Mouse (Mus musculus): ENCODE measurements around the gene Id2.

Id2 gene

GRCm38 (mm10) chr12:25097052-25097209, at the start of gene Id2:
TSS of gene Id2 (minus strand) at chr12:25097140.
- no peaks in the 10 kb centered on the region for H3K36me3 ChIP-seq (ENCODE audit: control insufficient read depth, insufficient read depth, low read length, poor library complexity, severe bottlenecking)
- H3K27me3 ChIP-seq (ENCODE audit: control insufficient read depth, insufficient read depth, low read length, poor library complexity, severe bottlenecking) = peaks cover 6% of the 10 kb centered on the region
- peak; percentile 3 for DNase-seq (ENCODE audit: low read depth, low spot score)

GRCm38 (mm10) chr12:25145344-25145698, 48.4 kb upstream of the Id2 start:
- no peaks in the 10 kb centered on the region for H3K27me3 ChIP-seq (ENCODE audit: control insufficient read depth, insufficient read depth, low read length, poor library complexity, severe bottlenecking)
- DNase-seq (ENCODE audit: low read depth, low spot score) = no peak
- H3K36me3 ChIP-seq (ENCODE audit: control insufficient read depth, insufficient read depth, low read length, poor library complexity, severe bottlenecking) = no peaks in the 10 kb centered on the region

GRCm38 (mm10) chr12:25144591-25145343, 47.8 kb upstream of the Id2 start:
- no peak for DNase-seq (ENCODE audit: low read depth, low spot score)
- Histone ChIP-seq H3K27me3 (ENCODE audit: control insufficient read depth, insufficient read depth, low read length, poor library complexity, severe bottlenecking) (no peaks in the 10 kb centered on the region), H3K36me3 (ENCODE audit: control insufficient read depth, insufficient read depth, low read length, poor library complexity, severe bottlenecking) (no peaks in the 10 kb centered on the region)

GRCm38 (mm10) chr12:25143492-25143891, 46.6 kb upstream of the Id2 start:
- no peaks in the 10 kb centered on the region for H3K36me3 ChIP-seq (ENCODE audit: control insufficient read depth, insufficient read depth, low read length, poor library complexity, severe bottlenecking)
- no peaks in the 10 kb centered on the region for H3K27me3 ChIP-seq (ENCODE audit: control insufficient read depth, insufficient read depth, low read length, poor library complexity, severe bottlenecking)
- no peak for DNase-seq (ENCODE audit: low read depth, low spot score)

- Histone ChIP-seq H3K36me3 (ENCODE audit: control insufficient read depth, insufficient read depth, low read length, poor library complexity, severe bottlenecking) (no peaks in the 10 kb centered on the region), H3K27me3 (ENCODE audit: control insufficient read depth, insufficient read depth, low read length, poor library complexity, severe bottlenecking) (no peaks in the 10 kb centered on the region)
- DNase-seq (ENCODE audit: low read depth, low spot score) = no peak
Observed at GRCm38 (mm10) chr12:25142251-25142650, 45.3 kb upstream of the Id2 start.

GRCm38 (mm10) chr12:25141311-25141710, 44.4 kb upstream of the Id2 start:
- Histone ChIP-seq H3K36me3 (ENCODE audit: control insufficient read depth, insufficient read depth, low read length, poor library complexity, severe bottlenecking) (no peaks in the 10 kb centered on the region), H3K27me3 (ENCODE audit: control insufficient read depth, insufficient read depth, low read length, poor library complexity, severe bottlenecking) (no peaks in the 10 kb centered on the region)
- no peak for DNase-seq (ENCODE audit: low read depth, low spot score)

GRCm38 (mm10) chr12:25140115-25140514, 43.2 kb upstream of the Id2 start:
- H3K36me3 ChIP-seq (ENCODE audit: control insufficient read depth, insufficient read depth, low read length, poor library complexity, severe bottlenecking) = no peaks in the 10 kb centered on the region
- H3K27me3 ChIP-seq (ENCODE audit: control insufficient read depth, insufficient read depth, low read length, poor library complexity, severe bottlenecking) = no peaks in the 10 kb centered on the region
- DNase-seq (ENCODE audit: low read depth, low spot score) = no peak

- no peaks in the 10 kb centered on the region for H3K36me3 ChIP-seq (ENCODE audit: control insufficient read depth, insufficient read depth, low read length, poor library complexity, severe bottlenecking)
- DNase-seq (ENCODE audit: low read depth, low spot score) = no peak
- no peaks in the 10 kb centered on the region for H3K27me3 ChIP-seq (ENCODE audit: control insufficient read depth, insufficient read depth, low read length, poor library complexity, severe bottlenecking)
Observed at GRCm38 (mm10) chr12:25138616-25139015, 41.7 kb upstream of the Id2 start.

GRCm38 (mm10) chr12:25132046-25132445, 35.1 kb upstream of the Id2 start:
- Histone ChIP-seq H3K27me3 (ENCODE audit: control insufficient read depth, insufficient read depth, low read length, poor library complexity, severe bottlenecking) (no peaks in the 10 kb centered on the region), H3K36me3 (ENCODE audit: control insufficient read depth, insufficient read depth, low read length, poor library complexity, severe bottlenecking) (no peaks in the 10 kb centered on the region)
- DNase-seq (ENCODE audit: low read depth, low spot score) = no peak

- DNase-seq (ENCODE audit: low read depth, low spot score) = no peak
- no peaks in the 10 kb centered on the region for H3K36me3 ChIP-seq (ENCODE audit: control insufficient read depth, insufficient read depth, low read length, poor library complexity, severe bottlenecking)
Observed at GRCm38 (mm10) chr12:25127629-25128028, 30.7 kb upstream of the Id2 start.

GRCm38 (mm10) chr12:25126228-25126627, 29.3 kb upstream of the Id2 start:
- DNase-seq (ENCODE audit: low read depth, low spot score) = no peak
- no peaks in the 10 kb centered on the region for H3K36me3 ChIP-seq (ENCODE audit: control insufficient read depth, insufficient read depth, low read length, poor library complexity, severe bottlenecking)
- H3K27me3 ChIP-seq (ENCODE audit: control insufficient read depth, insufficient read depth, low read length, poor library complexity, severe bottlenecking) = no peaks in the 10 kb centered on the region

More at GRCm38 (mm10) chr12:25127629-25128028, 30.7 kb upstream of the Id2 start:
- no peaks in the 10 kb centered on the region for H3K27me3 ChIP-seq (ENCODE audit: control insufficient read depth, insufficient read depth, low read length, poor library complexity, severe bottlenecking)

GRCm38 (mm10) chr12:25125239-25125776, 28.4 kb upstream of the Id2 start:
- no peaks in the 10 kb centered on the region for H3K27me3 ChIP-seq (ENCODE audit: control insufficient read depth, insufficient read depth, low read length, poor library complexity, severe bottlenecking)
- H3K36me3 ChIP-seq (ENCODE audit: control insufficient read depth, insufficient read depth, low read length, poor library complexity, severe bottlenecking) = no peaks in the 10 kb centered on the region
- no peak for DNase-seq (ENCODE audit: low read depth, low spot score)

GRCm38 (mm10) chr12:25124431-25125238, 27.7 kb upstream of the Id2 start:
- no peak for DNase-seq (ENCODE audit: low read depth, low spot score)
- Histone ChIP-seq H3K36me3 (ENCODE audit: control insufficient read depth, insufficient read depth, low read length, poor library complexity, severe bottlenecking) (no peaks in the 10 kb centered on the region), H3K27me3 (ENCODE audit: control insufficient read depth, insufficient read depth, low read length, poor library complexity, severe bottlenecking) (no peaks in the 10 kb centered on the region)

- no peak for DNase-seq (ENCODE audit: low read depth, low spot score)
- no peaks in the 10 kb centered on the region for H3K36me3 ChIP-seq (ENCODE audit: control insufficient read depth, insufficient read depth, low read length, poor library complexity, severe bottlenecking)
- H3K27me3 ChIP-seq (ENCODE audit: control insufficient read depth, insufficient read depth, low read length, poor library complexity, severe bottlenecking) = no peaks in the 10 kb centered on the region
Observed at GRCm38 (mm10) chr12:25120753-25121152, 23.8 kb upstream of the Id2 start.

GRCm38 (mm10) chr12:25119278-25119677, 22.3 kb upstream of the Id2 start:
- DNase-seq (ENCODE audit: low read depth, low spot score) = no peak
- Histone ChIP-seq H3K27me3 (ENCODE audit: control insufficient read depth, insufficient read depth, low read length, poor library complexity, severe bottlenecking) (no peaks in the 10 kb centered on the region), H3K36me3 (ENCODE audit: control insufficient read depth, insufficient read depth, low read length, poor library complexity, severe bottlenecking) (no peaks in the 10 kb centered on the region)
